Mouse (Mus musculus) common myeloid progenitor, adult 5-6 weeks (primary cell): ENCODE data around the gene Chil3. TPM values are rescaled to one million over a fixed set of nuclear protein-coding genes. Genes with fewer than 3 reads are reported as not detected.
"Not testable (repeated sequence)": the region's sequence is repeated elsewhere in the genome, so short reads cannot be mapped to it uniquely, and the experiment has no call there.

Experiments
- ATAC-seq: replicated peaks from 2 replicates; pipeline ENCODE4 v1.8.0; 2016; ENCODE audit warnings: low read depth, mild to moderate bottlenecking, moderate TSS enrichment, inconsistent platforms; ENCODE audit not compliant: poor library complexity, severe bottlenecking
- total RNA-seq: library from RNA; stranded (forward); fragments of 200-1000, 187-1606 nt; gene quantifications from 2 replicates; pipeline ENCODE4 v1.2.3, GENCODE M21; 2017

Chil3 gene
- total RNA-seq = 28.7 and 30.6 TPM in 2 replicates

DNA sequence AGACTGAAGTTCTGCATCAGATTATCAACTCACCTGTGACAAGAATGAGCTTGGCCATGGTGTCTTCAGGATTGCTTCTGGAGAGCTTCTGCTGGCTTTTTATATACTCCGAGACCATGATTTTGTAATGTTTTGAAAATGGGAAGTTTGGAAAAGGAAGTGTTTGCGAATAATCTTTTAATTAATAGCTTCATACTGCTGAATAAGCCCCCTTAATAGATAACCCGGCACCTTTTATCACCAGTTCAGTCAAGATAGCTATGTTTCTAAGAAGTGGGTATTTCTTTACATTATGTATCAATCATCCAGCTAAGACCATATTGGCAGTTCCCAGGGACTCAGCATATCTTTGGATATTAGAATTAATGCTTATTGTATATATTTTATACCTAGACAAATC, at the start of gene Chil3:
TSS of gene Chil3 (minus strand) at position 101 of the 400 bp plus-strand sequence.
- no peak for ATAC-seq

- ATAC-seq = not testable (repeated sequence)
Observed at GRCm38 (mm10) chr3:106198030-106198429, 30.7 kb upstream of the Chil3 start.

DNA sequence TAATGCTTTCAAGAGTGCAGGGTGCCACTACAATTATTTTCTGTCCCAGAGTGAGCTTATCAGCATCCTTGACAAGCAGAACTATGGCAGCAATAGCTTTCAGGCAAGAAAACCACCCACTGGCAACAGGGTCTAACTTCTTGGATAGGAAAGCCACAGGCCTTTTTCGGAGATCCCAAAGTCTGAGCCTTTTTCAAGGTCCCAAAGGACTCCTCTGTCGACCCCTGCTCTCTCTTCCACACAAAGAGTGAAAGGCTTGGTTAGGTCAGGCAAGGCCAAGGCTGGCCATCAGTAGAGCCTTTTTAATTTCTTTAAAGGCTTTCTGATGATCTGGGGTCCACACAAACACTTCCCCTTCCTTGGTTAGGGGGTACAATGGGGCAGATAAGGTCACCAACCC, 29.9 kb upstream of the Chil3 start:
- ATAC-seq = not testable (repeated sequence)

- ATAC-seq = no peak
Observed at GRCm38 (mm10) chr3:106196276-106196675, 28.9 kb upstream of the Chil3 start.

GRCm38 (mm10) chr3:106195486-106195885, 28.1 kb upstream of the Chil3 start:
- ATAC-seq = no peak

DNA sequence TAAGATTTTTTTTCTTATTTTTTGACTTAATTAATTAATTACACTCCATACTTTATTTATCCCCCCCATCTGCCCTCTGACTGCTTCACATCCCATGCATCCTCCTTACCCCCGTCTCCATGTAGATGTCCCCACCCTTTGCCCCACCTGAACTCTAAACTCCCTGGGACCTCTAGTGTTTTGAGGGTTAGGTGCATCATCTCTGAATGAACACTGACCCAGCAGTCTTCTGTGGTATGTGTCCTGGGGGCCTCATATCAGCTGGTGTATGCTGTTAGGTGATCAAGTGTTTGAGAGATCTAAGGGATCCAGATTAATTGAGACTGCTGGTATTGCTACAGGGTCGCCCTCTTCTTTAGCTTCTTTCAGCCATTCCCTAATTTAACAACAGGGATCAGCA, 20.6 kb upstream of the Chil3 start:
- ATAC-seq = no peak

GRCm38 (mm10) chr3:106177509-106178189, 10.3 kb upstream of the Chil3 start:
- ATAC-seq = no peak

DNA sequence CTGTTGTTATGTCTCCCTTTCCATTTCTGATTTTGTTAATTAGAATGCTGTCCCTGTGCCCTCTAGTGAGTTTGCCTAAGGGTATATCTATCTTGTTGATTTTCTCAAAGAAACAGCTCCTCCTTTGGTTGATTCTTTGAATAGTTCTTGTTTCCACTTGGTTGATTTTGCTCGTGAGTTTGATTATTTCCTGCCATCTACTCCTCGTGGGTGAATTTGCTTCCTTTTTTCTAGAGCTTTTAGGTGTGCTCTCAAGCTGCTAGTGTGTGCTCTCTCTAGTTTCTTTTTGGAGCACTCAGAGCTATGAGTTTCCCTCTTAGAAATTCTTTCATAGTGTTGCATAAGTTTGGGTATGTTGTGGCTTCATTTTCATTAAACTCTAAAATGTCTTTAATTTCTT, 7.6 kb upstream of the Chil3 start:
- ATAC-seq = not testable (repeated sequence)

DNA sequence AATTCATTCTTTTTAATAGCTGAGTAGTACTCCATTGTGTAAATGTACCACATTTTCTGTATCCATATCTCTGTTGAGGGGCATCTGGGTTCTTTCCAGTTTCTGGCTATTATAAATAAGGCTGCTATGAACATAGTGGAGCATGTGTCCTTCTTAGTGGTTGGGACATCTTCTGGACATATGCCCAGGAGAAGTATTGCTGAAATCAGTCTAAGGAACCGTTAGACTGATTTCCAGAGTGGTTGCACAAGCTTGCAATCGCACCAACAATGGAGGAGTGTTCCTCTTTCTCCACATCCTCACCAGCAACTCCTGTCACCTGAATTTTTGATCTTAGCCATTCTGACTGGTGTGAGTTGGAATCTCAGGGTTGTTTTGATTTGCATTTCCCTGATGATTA, 5.1 kb upstream of the Chil3 start:
- ATAC-seq = not testable (repeated sequence)

GRCm38 (mm10) chr3:106171135-106171731, 3.9 kb upstream of the Chil3 start:
- ATAC-seq = no peak

DNA sequence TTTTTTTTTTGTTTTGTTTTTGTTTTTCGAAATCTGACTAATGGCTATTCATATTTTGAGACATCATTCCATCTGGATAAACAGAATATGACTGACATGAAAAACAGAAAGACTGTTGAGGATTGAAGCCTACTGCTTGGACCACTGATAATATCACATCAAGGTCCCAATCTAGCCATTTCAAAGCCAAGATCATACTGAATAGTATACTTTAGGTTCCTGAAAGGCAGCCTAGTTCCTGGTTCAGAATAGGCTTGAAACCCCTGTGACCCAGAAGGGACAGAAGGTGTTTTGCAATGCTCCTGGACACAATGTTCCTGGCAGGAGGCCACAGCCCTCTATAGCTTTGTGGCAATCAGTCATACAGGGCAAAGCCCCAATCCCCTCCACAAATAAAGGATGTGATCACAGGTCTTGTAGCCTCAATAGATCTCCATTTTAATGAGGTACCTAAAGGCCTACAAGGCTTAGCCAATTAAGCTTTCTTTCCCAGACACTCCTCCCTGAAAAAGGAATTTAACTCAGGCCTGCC, 3.2 kb upstream of the Chil3 start:
- ATAC-seq = 0 out of 2 replicates have a peak, but pooled peaks have one; percentile 54

DNA sequence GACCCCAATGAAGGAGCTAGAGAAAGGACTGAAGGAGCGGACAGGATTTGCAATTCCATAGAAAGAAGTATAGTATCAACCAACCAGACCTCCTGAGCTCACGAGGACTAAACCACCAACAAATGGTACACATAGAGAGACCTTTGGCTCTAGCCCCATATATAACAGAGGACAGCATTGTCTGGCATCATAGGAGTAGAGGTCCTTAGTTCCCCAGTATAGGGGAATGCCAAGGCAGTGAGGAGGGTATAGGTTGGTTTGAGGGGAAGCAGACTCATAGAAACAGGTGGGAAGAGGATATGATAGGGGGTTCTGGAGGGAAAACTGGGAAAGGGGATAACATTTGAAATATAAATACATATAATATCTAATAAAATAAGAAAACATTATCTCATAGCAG, 13.0 kb downstream of the Chil3 start:
- ATAC-seq = 0 out of 2 replicates have a peak, but pooled peaks have one; percentile 32

GRCm38 (mm10) chr3:106144081-106144480, 23.3 kb downstream of the Chil3 start:
- no peak for ATAC-seq

DNA sequence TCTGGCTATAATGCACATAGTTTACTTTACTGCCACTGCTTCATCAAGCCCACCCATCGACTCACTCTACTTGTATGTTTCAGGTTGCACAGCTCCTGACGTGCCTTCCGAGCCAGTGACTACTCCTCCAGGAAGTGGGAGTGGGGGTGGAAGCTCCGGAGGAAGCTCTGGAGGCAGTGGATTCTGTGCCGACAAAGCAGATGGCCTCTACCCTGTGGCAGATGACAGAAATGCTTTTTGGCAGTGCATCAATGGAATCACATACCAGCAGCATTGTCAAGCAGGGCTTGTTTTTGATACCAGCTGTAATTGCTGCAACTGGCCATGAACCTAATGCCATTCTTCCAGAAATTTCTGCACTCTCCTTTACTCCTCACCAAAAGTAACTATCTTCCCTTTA, 35.7 kb downstream of the Chil3 start:
- no peak for ATAC-seq

DNA sequence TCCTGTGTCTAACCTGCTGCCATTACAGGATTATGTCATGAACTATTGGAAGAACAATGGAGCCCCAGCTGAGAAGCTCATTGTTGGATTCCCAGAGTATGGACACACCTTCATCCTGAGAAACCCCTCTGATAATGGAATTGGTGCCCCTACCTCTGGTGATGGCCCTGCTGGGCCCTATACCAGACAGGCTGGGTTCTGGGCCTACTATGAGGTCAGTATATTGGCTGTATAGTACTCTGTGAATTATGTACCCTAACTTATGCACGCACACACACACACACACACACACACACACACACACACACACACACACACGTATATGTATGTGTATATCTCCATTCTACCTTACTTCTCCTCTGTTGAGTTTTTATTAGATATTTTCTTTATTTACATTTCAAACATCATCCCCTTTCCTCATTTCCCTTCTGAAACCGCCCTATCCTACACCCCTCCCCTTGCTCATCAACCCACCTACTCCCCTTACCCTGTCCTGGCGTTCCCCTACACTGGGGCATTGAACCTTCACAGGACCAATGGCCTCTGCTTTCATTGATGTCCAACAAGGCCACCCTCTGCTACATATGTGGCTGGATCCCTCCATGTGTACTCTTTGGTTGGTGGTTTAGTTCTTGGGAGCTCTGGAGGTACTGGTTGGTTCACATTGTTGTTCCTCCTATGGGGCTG, 38.4 kb downstream of the Chil3 start:
- ATAC-seq = no peak

DNA sequence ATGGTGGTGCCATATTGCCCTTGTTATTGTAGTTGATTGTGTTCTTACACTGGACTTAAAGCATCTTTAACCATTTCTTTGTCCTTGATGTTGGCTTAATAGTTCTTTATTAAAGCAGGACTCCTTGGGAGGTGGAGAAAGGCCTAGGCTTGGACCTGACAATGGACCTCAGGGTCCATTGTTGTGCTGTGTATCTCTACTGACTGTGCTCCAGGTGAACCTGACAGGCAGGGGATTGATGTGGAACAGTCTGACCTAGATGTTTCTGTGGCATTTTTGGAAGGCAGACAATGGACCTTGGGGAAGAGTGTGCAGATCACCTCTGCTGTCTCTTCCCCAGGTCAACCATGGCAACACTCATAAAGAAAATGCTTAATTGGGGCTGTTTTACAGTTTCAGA, 40.4 kb downstream of the Chil3 start:
- ATAC-seq = no peak

- no peak for ATAC-seq
Observed at GRCm38 (mm10) chr3:106112929-106113328, 54.4 kb downstream of the Chil3 start, which contains the start of gene Chia1. Gene Chia1, plus strand, starts transcription at chr3:106113229.
